Mouse (Mus musculus): ENCODE data around the gene Nek3. TPM values are rescaled to one million over a fixed set of nuclear protein-coding genes. Genes with fewer than 3 reads are reported as not detected.

The Nek3 gene
- 6.7 and 7.1 TPM in 2 replicates for polyA plus RNA-seq (2015; fragmentation: Nextera tagmentation; extraction: Ambion mirVana)

GRCm38 (mm10) chr8:22166080-22166603, at the start of gene Nek3:
Gene Nek3, minus strand, starts transcription at chr8:22166435.

GRCm38 (mm10) chr8:22192660-22193431, 26.6 kb upstream of the Nek3 start, which contains the start of gene Vps36:
Gene Vps36, plus strand, starts transcription at chr8:22192809.

GRCm38 (mm10) chr8:22185431-22186397, 19.5 kb upstream of the Nek3 start, which contains the start of gene Ckap2:
Gene Ckap2, minus strand, starts transcription at chr8:22185819.

GRCm38 (mm10) chr8:22124220-22125152, 41.7 kb downstream of the Nek3 start, which contains the start of gene Nek5:
Gene Nek5, minus strand, starts transcription at chr8:22125053.

Other genes with a start within 250 kb of the Nek3 start
- not detected in 2 replicates for gene Defb15, start 233.7 kb downstream of the Nek3 start, polyA plus RNA-seq (2015; fragmentation: Nextera tagmentation; extraction: Ambion mirVana)
- not detected in 2 replicates for gene Defb35, start 228.1 kb downstream of the Nek3 start, polyA plus RNA-seq (2015; fragmentation: Nextera tagmentation; extraction: Ambion mirVana)
- gene Defb13, start 219.7 kb downstream of the Nek3 start, polyA plus RNA-seq (2015; fragmentation: Nextera tagmentation; extraction: Ambion mirVana) = not detected in 2 replicates
- gene Fam90a1a, start 207.7 kb downstream of the Nek3 start, polyA plus RNA-seq (2015; fragmentation: Nextera tagmentation; extraction: Ambion mirVana) = not detected in 2 replicates
- gene Ccdc70, start 196.7 kb downstream of the Nek3 start, polyA plus RNA-seq (2015; fragmentation: Nextera tagmentation; extraction: Ambion mirVana) = not detected in 2 replicates
- gene Atp7b, start 106.1 kb downstream of the Nek3 start, polyA plus RNA-seq (2015; fragmentation: Nextera tagmentation; extraction: Ambion mirVana) = 0.41 and 0.84 TPM in 2 replicates
- gene Alg11, start 105.7 kb downstream of the Nek3 start, polyA plus RNA-seq (2015; fragmentation: Nextera tagmentation; extraction: Ambion mirVana) = 18.8 and 22.3 TPM in 2 replicates
- 2.0 and 4.7 TPM in 2 replicates for gene Nek5, start 41.4 kb downstream of the Nek3 start, polyA plus RNA-seq (2015; fragmentation: Nextera tagmentation; extraction: Ambion mirVana)
- gene Ckap2, start 19.4 kb upstream of the Nek3 start, polyA plus RNA-seq (2015; fragmentation: Nextera tagmentation; extraction: Ambion mirVana) = 20.2 and 21.0 TPM in 2 replicates
- 21.7 and 26.4 TPM in 2 replicates for gene Vps36, start 26.4 kb upstream of the Nek3 start, polyA plus RNA-seq (2015; fragmentation: Nextera tagmentation; extraction: Ambion mirVana)
- 3.7 and 4.8 TPM in 2 replicates for gene Thsd1, start 60.9 kb upstream of the Nek3 start, polyA plus RNA-seq (2015; fragmentation: Nextera tagmentation; extraction: Ambion mirVana)
- gene Tpte, start 117.0 kb upstream of the Nek3 start, polyA plus RNA-seq (2015; fragmentation: Nextera tagmentation; extraction: Ambion mirVana) = not detected in 2 replicates
- gene Slc25a15, start 232.2 kb upstream of the Nek3 start, polyA plus RNA-seq (2015; fragmentation: Nextera tagmentation; extraction: Ambion mirVana) = 9.5 and 11.2 TPM in 2 replicates
- 51.7 and 67.3 TPM in 2 replicates for gene Mrps31, start 244.9 kb upstream of the Nek3 start, polyA plus RNA-seq (2015; fragmentation: Nextera tagmentation; extraction: Ambion mirVana)